Mouse (Mus musculus): Measurements from ENCODE around the gene Map1s. TPM values are rescaled to one million over a fixed set of nuclear protein-coding genes. Genes with fewer than 3 reads are reported as not detected.
A peak's percentile ranks its signal among the peaks of the same experiment; 100 is the strongest.

Gene Map1s
- total RNA-seq, 2 experiments from 2014 or later, result 13.2 to 14.4 TPM

- ATAC-seq (replicated peaks; ENCODE audit: poor library complexity), result peak; percentile 51
These were observed 7.9 kb upstream of the Map1s start for GRCm38 (mm10) chr8:70897681-70898413.

GRCm38 (mm10) chr8:70898661-70899198 lies 7.0 kb upstream of the Map1s start:
- ATAC-seq (replicated peaks; ENCODE audit: poor library complexity), result no peak

GRCm38 (mm10) chr8:70899226-70899625 lies 6.5 kb upstream of the Map1s start:
- no peak for ATAC-seq (replicated peaks; ENCODE audit: poor library complexity)

- no peak for ATAC-seq (replicated peaks; ENCODE audit: poor library complexity)
These were observed 4.8 kb upstream of the Map1s start for GRCm38 (mm10) chr8:70900872-70901387.

- ATAC-seq (replicated peaks; ENCODE audit: poor library complexity), result no peak
These were observed 3.5 kb upstream of the Map1s start for GRCm38 (mm10) chr8:70902211-70902610.

- no peak for ATAC-seq (replicated peaks; ENCODE audit: poor library complexity)
These were observed 2.6 kb upstream of the Map1s start for GRCm38 (mm10) chr8:70903112-70903511.

GRCm38 (mm10) chr8:70903582-70903981 lies 2.1 kb upstream of the Map1s start:
- ATAC-seq (replicated peaks; ENCODE audit: poor library complexity), result no peak

GRCm38 (mm10) chr8:70904532-70904931 lies 1.2 kb upstream of the Map1s start:
- peak; percentile 65 for ATAC-seq (replicated peaks; ENCODE audit: poor library complexity)

- no peak for ATAC-seq (replicated peaks; ENCODE audit: poor library complexity)
These were observed 285 bp upstream of the Map1s start for GRCm38 (mm10) chr8:70905463-70905830.

GRCm38 (mm10) chr8:70907518-70907917 lies 1.8 kb downstream of the Map1s start:
- no peak; the same call in 1 of the 2 replicates for ATAC-seq (replicated peaks; ENCODE audit: poor library complexity)

GRCm38 (mm10) chr8:70911596-70911995 lies 5.9 kb downstream of the Map1s start:
- ATAC-seq (replicated peaks; ENCODE audit: poor library complexity), result peak; percentile 56; the same call in 1 of the 2 replicates

- ATAC-seq (replicated peaks; ENCODE audit: poor library complexity), result no peak
These were observed 7.2 kb downstream of the Map1s start for GRCm38 (mm10) chr8:70912955-70913354.

GRCm38 (mm10) chr8:70913523-70913922 lies 7.8 kb downstream of the Map1s start:
- no peak for ATAC-seq (replicated peaks; ENCODE audit: poor library complexity)

- ATAC-seq (replicated peaks; ENCODE audit: poor library complexity), result no peak
These were observed 9.0 kb downstream of the Map1s start for GRCm38 (mm10) chr8:70914704-70915103.

GRCm38 (mm10) chr8:70920049-70920922 lies 14.6 kb downstream of the Map1s start:
- ATAC-seq (replicated peaks; ENCODE audit: poor library complexity), result no peak

GRCm38 (mm10) chr8:70924151-70924550 lies 18.4 kb downstream of the Map1s start:
- no peak for ATAC-seq (replicated peaks; ENCODE audit: poor library complexity)

GRCm38 (mm10) chr8:70925754-70926153 lies 20.0 kb downstream of the Map1s start:
- ATAC-seq (replicated peaks; ENCODE audit: poor library complexity), result no peak

GRCm38 (mm10) chr8:70926396-70926795 lies 20.7 kb downstream of the Map1s start:
- ATAC-seq (replicated peaks; ENCODE audit: poor library complexity), result no peak

GRCm38 (mm10) chr8:70928096-70928495 lies 22.4 kb downstream of the Map1s start:
- ATAC-seq (replicated peaks; ENCODE audit: poor library complexity), result no peak

- no peak for ATAC-seq (replicated peaks; ENCODE audit: poor library complexity)
These were observed 23.1 kb downstream of the Map1s start for GRCm38 (mm10) chr8:70928778-70929322.

GRCm38 (mm10) chr8:70931731-70932130 lies 26.0 kb downstream of the Map1s start:
- ATAC-seq (replicated peaks; ENCODE audit: poor library complexity), result no peak
